Comparison of ENCODE assay signal across 13 mouse cellular contexts in the genomic region with DNA sequence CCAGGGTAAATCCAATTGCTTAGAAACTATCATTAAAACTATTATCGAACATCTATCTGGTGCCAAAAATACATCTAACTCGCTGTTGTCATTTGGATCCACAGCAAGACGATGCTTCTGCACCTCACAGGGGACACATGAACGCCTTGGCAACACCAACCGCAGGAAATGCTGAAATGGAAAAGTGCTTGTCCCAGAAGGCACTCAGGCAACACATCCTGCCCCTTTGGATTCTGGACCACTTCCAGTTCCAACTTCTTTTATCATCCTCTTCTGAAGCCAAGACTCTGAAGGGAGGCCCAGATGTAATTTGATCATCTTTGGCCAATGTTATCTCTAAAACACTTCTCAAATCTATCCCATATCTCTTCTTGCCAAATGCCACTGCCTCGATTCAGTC.
DNase-seq lines count a peak whose midpoint lies in the region; ATAC-seq lines count a peak whose summit lies in the region.
"Had no signal": no experiment of that assay in that cellular context is flagged by ENCODE, and none has a peak within 500 bp of the region (broad histone marks: within the 10 kb centered on the region; RNA-seq: fewer than 3 reads in every experiment).

No protein-coding gene starts in this region.

- no peak overlapping the region for H3K9ac ChIP-seq in kidney, embryonic 14.5 days (ENCODE audit: low read depth, low read length)
- H3K9ac ChIP-seq: limb, embryonic 13.5 days had no signal

- H3K27ac ChIP-seq in kidney, embryonic 14.5 days (ENCODE audit: low read depth, low read length) = no peak overlapping the region
- H3K27ac ChIP-seq: limb, embryonic 13.5 days; midbrain, embryonic 10.5 days had no signal

- intact Hi-C loops in heart, postnatal 25 days (cut with DNase I) = loop anchor here (10.0 kb wide), 1 partner anchor 300 kb away; no protein-coding TSS in a partner anchor

- DNase-seq in adrenal gland, adult 8-10 months = peak; percentile 3
- DNase-seq in adrenal gland, adult 18-20 months (ENCODE audit: low spot score in 2 of 2) = no peak
- peak; percentile 13 for DNase-seq in kidney, postnatal 10 days
- peak; percentile 2 for DNase-seq in heart, postnatal 25 days (ENCODE audit: low spot score)
- peak; percentile 62 for DNase-seq in lung, postnatal 36 days
- DNase-seq: right cerebral cortex, adult 18-20 months; thymus, postnatal 36 days had no signal

- H3K4me3 ChIP-seq in kidney, embryonic 14.5 days (ENCODE audit: low read length) = no peak overlapping the region
- H3K4me3 ChIP-seq: limb, embryonic 13.5 days; midbrain, embryonic 10.5 days had no signal

- no peak for ATAC-seq in kidney, embryonic 14.5 days (ENCODE audit: low FRiP score, low TSS enrichment)
- ATAC-seq in megakaryocyte-erythroid progenitor cell, adult 5-6 weeks (replicated peaks; ENCODE audit: low FRiP score, low TSS enrichment, poor library complexity, severe bottlenecking) = no peak
- no peak for ATAC-seq in megakaryocyte progenitor cell, adult 5-6 weeks (replicated peaks; ENCODE audit: poor library complexity)

- H3K4me2 ChIP-seq in kidney, embryonic 14.5 days (replicated peaks; ENCODE audit: low read depth, low read length) = no peak overlapping the region
- H3K4me2 ChIP-seq: limb, embryonic 13.5 days had no signal

- H3K4me1 ChIP-seq in kidney, embryonic 14.5 days (ENCODE audit: control insufficient read depth, insufficient read depth, low read length) = no peaks in the 10 kb centered on the region
- H3K4me1 ChIP-seq: limb, embryonic 13.5 days had no signal

- no peaks in the 10 kb centered on the region for H3K27me3 ChIP-seq in kidney, embryonic 14.5 days (ENCODE audit: control insufficient read depth, insufficient read depth, low read length)
- H3K27me3 ChIP-seq: limb, embryonic 13.5 days had no signal

- no peaks in the 10 kb centered on the region for H3K36me3 ChIP-seq in kidney, embryonic 14.5 days (ENCODE audit: control insufficient read depth, insufficient read depth, low read length)
- H3K36me3 ChIP-seq: G1E; limb, embryonic 13.5 days; midbrain, embryonic 10.5 days had no signal

- H3K9me3 ChIP-seq in kidney, embryonic 14.5 days (ENCODE audit: control insufficient read depth, low read length) = no peaks in the 10 kb centered on the region
- H3K9me3 ChIP-seq: G1E; limb, embryonic 13.5 days; midbrain, embryonic 10.5 days had no signal

- WGBS in kidney, embryonic 14.5 days = 79% methylated on average over 6 of the region's 6 CpGs

Comparison
In these comparisons a context has a peak if more than half of its experiments do, and no peak if none do; other contexts are left out.
1. DNase-seq: peak in adrenal gland, adult 8-10 months (single experiment), kidney, postnatal 10 days (single experiment), heart, postnatal 25 days (single experiment) and lung, postnatal 36 days (single experiment); none in adrenal gland, adult 18-20 months (0 of 2).